Mouse (Mus musculus) leukemia stem cell, adult 10-12 weeks (primary cell): ENCODE data around the gene Stx16. TPM values are rescaled to one million over a fixed set of nuclear protein-coding genes. Genes with fewer than 3 reads are reported as not detected.

ENCODE experiments used
- polyA plus RNA-seq: library from polyadenylated mRNA; stranded (reverse); fragments of >175 nt; gene quantifications from 2 replicates; pipeline ENCODE4 v1.2.3, GENCODE M21; 2012; ENCODE audit warnings: low replicate concordance

Gene Stx16
- 11.4 and 21.1 TPM in 2 replicates for polyA plus RNA-seq

GRCm38 (mm10) chr2:174075673-174076432 is at the start of gene Stx16:
TSS of gene Stx16 (plus strand) at chr2:174076308.

DNA sequence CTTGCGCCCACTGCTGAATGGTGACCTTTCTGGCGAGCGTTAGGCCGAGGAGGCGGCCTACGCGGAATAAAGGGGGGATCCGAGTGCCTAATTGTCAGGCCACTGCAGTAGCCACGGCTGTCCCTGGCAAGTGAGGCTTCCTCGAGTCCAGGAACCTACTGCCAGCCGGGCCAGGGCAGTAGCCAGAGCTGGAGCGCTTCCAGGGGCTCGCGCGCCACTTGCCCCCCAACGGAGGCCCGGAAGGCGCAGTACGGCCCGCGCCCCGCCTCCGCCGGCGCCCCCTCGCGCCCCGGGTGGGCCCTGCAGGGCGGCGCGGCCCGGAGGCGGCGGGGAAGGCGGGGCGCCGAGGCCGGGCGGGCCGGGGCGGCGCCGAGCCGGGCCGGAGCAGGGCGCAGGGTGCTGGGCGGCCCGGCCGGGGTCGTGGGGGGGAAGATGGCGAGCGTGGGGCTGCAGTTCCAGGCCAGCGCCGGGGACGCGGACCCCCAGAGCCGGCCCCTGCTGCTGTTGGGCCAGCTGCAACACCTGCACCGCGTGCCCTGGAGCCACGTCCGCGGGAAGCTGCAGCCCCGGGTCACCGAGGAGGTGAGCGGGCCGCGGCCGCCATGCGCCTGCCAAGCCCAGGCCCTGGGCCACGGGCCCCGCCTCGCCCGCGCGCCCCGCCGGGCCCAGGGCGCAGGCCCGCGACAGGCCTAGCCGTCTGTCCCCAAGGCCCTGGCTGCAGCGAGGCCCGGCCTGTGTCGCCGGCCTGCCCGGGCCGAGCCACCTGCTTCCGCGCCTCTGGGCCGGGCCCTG is 34.1 kb downstream of the Stx16 start, which contains the start of gene Npepl1:
Gene Npepl1 (plus strand): TSS at position 359 of the 792 bp plus-strand sequence.

Other genes starting within 250 kb of the Stx16 start
- 150 and 171 TPM in 2 replicates for gene Npepl1, start 34.0 kb downstream of the Stx16 start, polyA plus RNA-seq
- 277 and 485 TPM in 2 replicates for gene Gnas, start 208.0 kb downstream of the Stx16 start, polyA plus RNA-seq